Mouse (Mus musculus): Measurements from ENCODE around the gene Tmem94. TPM values are rescaled to one million over a fixed set of nuclear protein-coding genes. Genes with fewer than 3 reads are reported as not detected.

Gene Tmem94
- polyA plus RNA-seq, 1 experiment from 2014 or later = 25.6 TPM

GRCm38 (mm10) chr11:115830550-115831325 is 65.5 kb downstream of the Tmem94 start:
- Histone ChIP-seq H3K27ac (ENCODE audit: low read length) (no peak overlapping the region), H3K4me1 (ENCODE audit: control insufficient read depth, insufficient read depth, low read length) (no peaks in the 10 kb centered on the region), H3K4me3 (ENCODE audit: low read depth, low read length) (no peak overlapping the region), H3K9me3 (replicated peaks; ENCODE audit: control insufficient read depth, low read length, poor library complexity, severe bottlenecking) (no peaks in the 10 kb centered on the region), H3K9ac (ENCODE audit: low read depth, low read length) (no peak overlapping the region), H3K27me3 (ENCODE audit: control insufficient read depth, insufficient read depth, low read depth, low read length) (peaks cover 19% of the 10 kb centered on the region), H3K36me3 (ENCODE audit: control insufficient read depth, insufficient read depth, low read length) (no peaks in the 10 kb centered on the region), H3K4me2 (ENCODE audit: low read length) (no peak overlapping the region)
- no peak for ATAC-seq
- WGBS = 24% methylated on average over 25 of the region's 25 CpGs

GRCm38 (mm10) chr11:115831518-115831917 is 66.3 kb downstream of the Tmem94 start:
- no peaks in the 10 kb centered on the region for H3K9me3 ChIP-seq (replicated peaks; ENCODE audit: control insufficient read depth, low read length, poor library complexity, severe bottlenecking)
- no peak for ATAC-seq
- H3K4me1 ChIP-seq (ENCODE audit: control insufficient read depth, insufficient read depth, low read length) = no peaks in the 10 kb centered on the region
- no peak overlapping the region for H3K4me2 ChIP-seq (ENCODE audit: low read length)
- peaks cover 14% of the 10 kb centered on the region for H3K27me3 ChIP-seq (ENCODE audit: control insufficient read depth, insufficient read depth, low read depth, low read length)
- no peak overlapping the region for H3K9ac ChIP-seq (ENCODE audit: low read depth, low read length)
- WGBS = 50% methylated on average over 3 of the region's 3 CpGs
- H3K4me3 ChIP-seq (ENCODE audit: low read depth, low read length) = no peak overlapping the region
- H3K36me3 ChIP-seq (ENCODE audit: control insufficient read depth, insufficient read depth, low read length) = no peaks in the 10 kb centered on the region
- no peak overlapping the region for H3K27ac ChIP-seq (ENCODE audit: low read length)

GRCm38 (mm10) chr11:115832064-115832463 is 66.8 kb downstream of the Tmem94 start:
- no peaks in the 10 kb centered on the region for H3K36me3 ChIP-seq (ENCODE audit: control insufficient read depth, insufficient read depth, low read length)
- H3K4me3 ChIP-seq (ENCODE audit: low read depth, low read length) = no peak overlapping the region
- no peaks in the 10 kb centered on the region for H3K9me3 ChIP-seq (replicated peaks; ENCODE audit: control insufficient read depth, low read length, poor library complexity, severe bottlenecking)
- no peak for ATAC-seq
- H3K9ac ChIP-seq (ENCODE audit: low read depth, low read length) = no peak overlapping the region
- WGBS = 74% methylated on average over 6 of the region's 6 CpGs
- no peak overlapping the region for H3K27ac ChIP-seq (ENCODE audit: low read length)
- no peaks in the 10 kb centered on the region for H3K4me1 ChIP-seq (ENCODE audit: control insufficient read depth, insufficient read depth, low read length)
- peaks cover 13% of the 10 kb centered on the region for H3K27me3 ChIP-seq (ENCODE audit: control insufficient read depth, insufficient read depth, low read depth, low read length)
- H3K4me2 ChIP-seq (ENCODE audit: low read length) = no peak overlapping the region

GRCm38 (mm10) chr11:115832523-115832922 is 67.3 kb downstream of the Tmem94 start:
- WGBS = 11% methylated on average over 8 of the region's 8 CpGs
- no peak for ATAC-seq
- H3K27me3 ChIP-seq (ENCODE audit: control insufficient read depth, insufficient read depth, low read depth, low read length) = peaks cover 8% of the 10 kb centered on the region
- H3K27ac ChIP-seq (ENCODE audit: low read length) = no peak overlapping the region
- H3K4me1 ChIP-seq (ENCODE audit: control insufficient read depth, insufficient read depth, low read length) = no peaks in the 10 kb centered on the region
- H3K4me3 ChIP-seq (ENCODE audit: low read depth, low read length) = no peak overlapping the region
- no peak overlapping the region for H3K4me2 ChIP-seq (ENCODE audit: low read length)
- no peaks in the 10 kb centered on the region for H3K9me3 ChIP-seq (replicated peaks; ENCODE audit: control insufficient read depth, low read length, poor library complexity, severe bottlenecking)
- no peaks in the 10 kb centered on the region for H3K36me3 ChIP-seq (ENCODE audit: control insufficient read depth, insufficient read depth, low read length)
- H3K9ac ChIP-seq (ENCODE audit: low read depth, low read length) = no peak overlapping the region

GRCm38 (mm10) chr11:115833021-115833513 is 67.8 kb downstream of the Tmem94 start:
- Histone ChIP-seq H3K4me2 (ENCODE audit: low read length) (no peak overlapping the region), H3K27me3 (ENCODE audit: control insufficient read depth, insufficient read depth, low read depth, low read length) (peaks cover 8% of the 10 kb centered on the region), H3K9me3 (replicated peaks; ENCODE audit: control insufficient read depth, low read length, poor library complexity, severe bottlenecking) (no peaks in the 10 kb centered on the region), H3K4me3 (ENCODE audit: low read depth, low read length) (no peak overlapping the region), H3K36me3 (ENCODE audit: control insufficient read depth, insufficient read depth, low read length) (no peaks in the 10 kb centered on the region), H3K27ac (ENCODE audit: low read length) (no peak overlapping the region), H3K4me1 (ENCODE audit: control insufficient read depth, insufficient read depth, low read length) (no peaks in the 10 kb centered on the region), H3K9ac (ENCODE audit: low read depth, low read length) (no peak overlapping the region)
- 27% methylated on average over 8 of the region's 8 CpGs for WGBS
- no peak for ATAC-seq

- Histone ChIP-seq H3K4me2 (ENCODE audit: low read length) (no peak overlapping the region), H3K27ac (ENCODE audit: low read length) (no peak overlapping the region), H3K9me3 (replicated peaks; ENCODE audit: control insufficient read depth, low read length, poor library complexity, severe bottlenecking) (no peaks in the 10 kb centered on the region), H3K4me3 (ENCODE audit: low read depth, low read length) (no peak overlapping the region), H3K27me3 (ENCODE audit: control insufficient read depth, insufficient read depth, low read depth, low read length) (peaks cover 8% of the 10 kb centered on the region), H3K4me1 (ENCODE audit: control insufficient read depth, insufficient read depth, low read length) (no peaks in the 10 kb centered on the region), H3K9ac (ENCODE audit: low read depth, low read length) (no peak overlapping the region), H3K36me3 (ENCODE audit: control insufficient read depth, insufficient read depth, low read length) (no peaks in the 10 kb centered on the region)
- ATAC-seq = no peak
- WGBS = 71% methylated on average over 6 of the region's 6 CpGs
These were observed 68.8 kb downstream of the Tmem94 start for GRCm38 (mm10) chr11:115834033-115834432.

GRCm38 (mm10) chr11:115836656-115837395 is 71.6 kb downstream of the Tmem94 start:
- Histone ChIP-seq H3K4me1 (ENCODE audit: control insufficient read depth, insufficient read depth, low read length) (no peaks in the 10 kb centered on the region), H3K4me3 (ENCODE audit: low read depth, low read length) (no peak overlapping the region), H3K36me3 (ENCODE audit: control insufficient read depth, insufficient read depth, low read length) (no peaks in the 10 kb centered on the region), H3K9ac (ENCODE audit: low read depth, low read length) (no peak overlapping the region), H3K27ac (ENCODE audit: low read length) (no peak overlapping the region), H3K9me3 (replicated peaks; ENCODE audit: control insufficient read depth, low read length, poor library complexity, severe bottlenecking) (no peaks in the 10 kb centered on the region), H3K4me2 (ENCODE audit: low read length) (no peak overlapping the region), H3K27me3 (ENCODE audit: control insufficient read depth, insufficient read depth, low read depth, low read length) (peaks cover under 1% of the 10 kb centered on the region; the same call in 1 of the 2 replicates)
- 30% methylated on average over 11 of the region's 11 CpGs for WGBS
- ATAC-seq = no peak

GRCm38 (mm10) chr11:115837606-115838345 is 72.5 kb downstream of the Tmem94 start:
- 91% methylated on average over 22 of the region's 22 CpGs for WGBS
- no peak overlapping the region for H3K4me3 ChIP-seq (ENCODE audit: low read depth, low read length)
- no peak overlapping the region for H3K27ac ChIP-seq (ENCODE audit: low read length)
- ATAC-seq = no peak
- H3K4me1 ChIP-seq (ENCODE audit: control insufficient read depth, insufficient read depth, low read length) = no peaks in the 10 kb centered on the region
- no peaks in the 10 kb centered on the region for H3K27me3 ChIP-seq (ENCODE audit: control insufficient read depth, insufficient read depth, low read depth, low read length)
- H3K36me3 ChIP-seq (ENCODE audit: control insufficient read depth, insufficient read depth, low read length) = no peaks in the 10 kb centered on the region
- no peak overlapping the region for H3K9ac ChIP-seq (ENCODE audit: low read depth, low read length)
- no peak overlapping the region for H3K4me2 ChIP-seq (ENCODE audit: low read length)
- H3K9me3 ChIP-seq (replicated peaks; ENCODE audit: control insufficient read depth, low read length, poor library complexity, severe bottlenecking) = no peaks in the 10 kb centered on the region
